Mouse (Mus musculus) brain, embryonic 14.5 days (tissue): Measurements from ENCODE around the gene 6820408C15Rik.
A peak's percentile ranks its signal among the peaks of the same experiment; 100 is the strongest.

Source experiments
- CTCF ChIP-seq: fragments of 200-500 bp; IDR thresholded peaks from 2 replicates; pipeline ENCODE4 v1.5.1; 2012; ENCODE audit warnings: inconsistent platforms, mild to moderate bottlenecking, moderate library complexity, borderline replicate concordance; ENCODE audit not compliant: insufficient read depth, insufficient read length; ENCODE audit errors: extremely low read depth
- POLR2A ChIP-seq: fragments of 200-500 bp; IDR thresholded peaks from 2 replicates; pipeline ENCODE4 v1.6.1; 2012; ENCODE audit warnings: mild to moderate bottlenecking, inconsistent platforms, borderline replicate concordance; ENCODE audit not compliant: poor library complexity, insufficient read depth, insufficient read length, severe bottlenecking; ENCODE audit errors: extremely low read depth

- peak; percentile 76; the same call in 1 of the 2 replicates for TF ChIP-seq CTCF
- no peak for TF ChIP-seq POLR2A
These were observed 22.6 kb upstream of the 6820408C15Rik start for GRCm38 (mm10) chr2:152392786-152393185.
